14 mouse cellular contexts compared by ENCODE assay signal in the genomic region with DNA sequence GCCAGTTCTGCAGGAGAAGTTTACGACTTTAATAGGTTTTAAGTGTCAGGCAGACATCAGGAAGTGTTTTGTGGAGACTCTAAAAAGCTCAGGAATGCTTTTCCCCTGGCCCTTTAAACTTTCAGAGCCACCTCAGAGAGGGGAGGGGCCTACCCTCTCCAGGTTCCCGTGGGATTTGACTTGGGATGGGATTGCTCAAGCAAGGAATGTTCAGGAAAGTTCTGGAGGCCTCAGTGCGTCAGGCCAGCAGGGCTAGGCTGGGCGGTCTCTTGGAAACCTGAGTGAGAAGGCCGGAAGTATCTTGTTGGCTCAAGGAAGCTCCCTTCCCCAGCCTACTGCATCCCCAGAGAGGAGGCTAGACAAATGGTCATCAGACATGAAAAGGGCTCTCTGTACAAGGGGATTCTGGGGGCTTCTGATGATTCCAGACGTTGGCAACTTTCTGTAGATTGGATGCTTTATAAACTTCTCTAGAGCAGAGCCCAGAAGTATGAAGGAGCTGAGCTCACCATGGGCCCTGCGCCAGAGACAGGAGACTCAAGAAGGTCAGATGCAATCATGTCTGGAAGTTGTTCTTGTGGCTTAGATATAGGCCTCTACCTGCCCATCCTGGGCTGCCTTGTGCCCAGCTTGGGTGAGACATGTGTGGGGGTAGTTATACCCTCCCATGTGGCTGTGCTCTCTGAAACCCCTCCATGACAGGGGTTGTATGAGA. TPM values are rescaled to one million over a fixed set of nuclear protein-coding genes. Genes with fewer than 3 reads are reported as not detected.
A peak's percentile ranks its signal among the peaks of the same experiment; 100 is the strongest.
DNase-seq lines count a peak whose midpoint lies in the region; ATAC-seq lines count a peak whose summit lies in the region.
"Had no signal": no experiment of that assay in that cellular context is flagged by ENCODE, and none has a peak within 500 bp of the region (broad histone marks: within the 10 kb centered on the region; RNA-seq: fewer than 3 reads in every experiment).

No protein-coding gene starts in this region.

- H3K27me3 ChIP-seq in kidney, embryonic 14.5 days (ENCODE audit: control insufficient read depth, insufficient read depth, low read length), result no peaks in the 10 kb centered on the region
- no peaks in the 10 kb centered on the region for H3K27me3 ChIP-seq in intestine, embryonic 15.5 days (replicated peaks)
- no peaks in the 10 kb centered on the region for H3K27me3 ChIP-seq in hindbrain, embryonic 14.5 days (ENCODE audit: control insufficient read depth, insufficient read depth, low read length)

- no peaks in the 10 kb centered on the region for H3K36me3 ChIP-seq in kidney, embryonic 14.5 days (ENCODE audit: control insufficient read depth, insufficient read depth, low read length)
- H3K36me3 ChIP-seq in intestine, embryonic 15.5 days, result no peaks in the 10 kb centered on the region
- no peaks in the 10 kb centered on the region for H3K36me3 ChIP-seq in hindbrain, embryonic 14.5 days (replicated peaks; ENCODE audit: control insufficient read depth, insufficient read depth)
- H3K36me3 ChIP-seq: heart, embryonic 13.5 days; liver, embryonic 13.5 days; neural tube, embryonic 12.5 days had no signal

- ATAC-seq in kidney, embryonic 14.5 days (ENCODE audit: low FRiP score, low TSS enrichment), result peak; percentile 74
- 0 out of 2 replicates have a peak, but pooled peaks have one; percentile 6 for ATAC-seq in intestine, embryonic 15.5 days
- ATAC-seq in hindbrain, embryonic 14.5 days (ENCODE audit: low FRiP score), result no peak

- H3K4me2 ChIP-seq in kidney, embryonic 14.5 days (replicated peaks; ENCODE audit: low read depth, low read length), result no peak overlapping the region
- H3K4me2 ChIP-seq in intestine, embryonic 15.5 days (replicated peaks), result no peak overlapping the region
- H3K4me2 ChIP-seq in hindbrain, embryonic 14.5 days (replicated peaks), result no peak overlapping the region
- H3K4me2 ChIP-seq: heart, embryonic 13.5 days; liver, embryonic 13.5 days; neural tube, embryonic 12.5 days had no signal

- no peaks in the 10 kb centered on the region for H3K9me3 ChIP-seq in kidney, embryonic 14.5 days (ENCODE audit: control insufficient read depth, low read length)
- no peaks in the 10 kb centered on the region for H3K9me3 ChIP-seq in intestine, embryonic 15.5 days
- H3K9me3 ChIP-seq in hindbrain, embryonic 14.5 days (ENCODE audit: control insufficient read depth, low read length), result no peaks in the 10 kb centered on the region
- H3K9me3 ChIP-seq: heart, embryonic 13.5 days; liver, embryonic 13.5 days; neural tube, embryonic 12.5 days had no signal

- H3K27ac ChIP-seq in kidney, embryonic 14.5 days (ENCODE audit: low read depth, low read length), result no peak overlapping the region
- no peak overlapping the region for H3K27ac ChIP-seq in intestine, embryonic 15.5 days
- no peak overlapping the region for H3K27ac ChIP-seq in hindbrain, embryonic 14.5 days
- H3K27ac ChIP-seq: heart, embryonic 13.5 days; layer of hippocampus, adult 2 months; liver, embryonic 13.5 days; neural tube, embryonic 12.5 days had no signal

- no peak overlapping the region for H3K4me3 ChIP-seq in kidney, embryonic 14.5 days (ENCODE audit: low read length)
- H3K4me3 ChIP-seq in intestine, embryonic 15.5 days (replicated peaks), result no peak overlapping the region
- H3K4me3 ChIP-seq in hindbrain, embryonic 14.5 days (replicated peaks; ENCODE audit: low read length), result no peak overlapping the region
- H3K4me3 ChIP-seq: erythroblast, embryonic 14.5 days; heart, embryonic 13.5 days; layer of hippocampus, adult 2 months; liver, embryonic 13.5 days; neural tube, embryonic 12.5 days had no signal

- no peak for DNase-seq in kidney, postnatal 36 days
- peak; percentile 18 for DNase-seq in R1 (ENCODE audit: low read depth, low spot score)
- DNase-seq in gastrocnemius, adult 8-10 months (ENCODE audit: low spot score in 2 of 2), result peak; percentile 65 to 70
- no peak for DNase-seq in MN1 (ENCODE audit: low spot score)
- no peak for DNase-seq in B cell, adult 2 months
- no peak for DNase-seq in hindbrain, embryonic 14.5 days (ENCODE audit: low spot score)
- DNase-seq: liver, embryonic 13.5 days had no signal

- no peaks in the 10 kb centered on the region for H3K4me1 ChIP-seq in kidney, embryonic 14.5 days (ENCODE audit: control insufficient read depth, insufficient read depth, low read length)
- H3K4me1 ChIP-seq in intestine, embryonic 15.5 days (replicated peaks), result no peaks in the 10 kb centered on the region; the same call in 1 of the 2 replicates
- no peaks in the 10 kb centered on the region for H3K4me1 ChIP-seq in hindbrain, embryonic 14.5 days (replicated peaks; ENCODE audit: control insufficient read depth, insufficient read depth, low read length)
- H3K4me1 ChIP-seq: heart, embryonic 13.5 days; liver, embryonic 13.5 days had no signal

- H3K9ac ChIP-seq in kidney, embryonic 14.5 days (ENCODE audit: low read depth, low read length), result no peak overlapping the region
- H3K9ac ChIP-seq in intestine, embryonic 15.5 days, result no peak overlapping the region
- H3K9ac ChIP-seq in hindbrain, embryonic 14.5 days, result no peak overlapping the region
- H3K9ac ChIP-seq: heart, embryonic 13.5 days; liver, embryonic 13.5 days; neural tube, embryonic 12.5 days had no signal

- 32% methylated on average over 7 of the region's 7 CpGs for WGBS in kidney, embryonic 14.5 days
- WGBS in intestine, embryonic 15.5 days, result 33% methylated on average over 7 of the region's 7 CpGs
- 58% methylated on average over 7 of the region's 7 CpGs for WGBS in hindbrain, embryonic 14.5 days

RNA-seq across cellular contexts. Expression of gene Ret, which starts 7.8 kb away (rescaled TPM):
- polyA plus RNA-seq in kidney, embryonic 14.5 days (2014; fragmentation: Nextera tagmentation; extraction: Ambion mirVana), result 9.9 and 20.6 TPM in 2 replicates
- total RNA-seq in gastrocnemius, adult 8-10 months (2022), result 1 to 10 TPM; 1.2 to 4.1 (median 2.2) TPM
- 14.7 and 16.7 TPM in 2 replicates for polyA plus RNA-seq in intestine, embryonic 15.5 days (2015; fragmentation: Nextera tagmentation; extraction: Ambion mirVana)
- 17.0 and 18.8 TPM in 2 replicates for polyA plus RNA-seq in hindbrain, embryonic 14.5 days (2014; fragmentation: Nextera tagmentation; extraction: Ambion mirVana)
- total RNA-seq: megakaryocyte-erythroid progenitor cell, adult 5-6 weeks had no signal
- polyA plus RNA-seq: erythroblast, embryonic 14.5 days had no signal

Comparison
In these comparisons a context has a peak if more than half of its experiments do, and no peak if none do; other contexts are left out.
1. DNase-seq: peak in R1 (single experiment) and gastrocnemius, adult 8-10 months (2 of 2); none in kidney, postnatal 36 days (0 of 2), MN1 (single experiment), B cell, adult 2 months (0 of 2) and hindbrain, embryonic 14.5 days (single experiment).